Mouse (Mus musculus) gastrocnemius, postnatal 14 days (tissue): ENCODE data around the gene H2al1c. TPM values are rescaled to one million over a fixed set of nuclear protein-coding genes. Genes with fewer than 3 reads are reported as not detected.
"Not testable (repeated sequence)": the region's sequence is repeated elsewhere in the genome, so short reads cannot be mapped to it uniquely, and the experiment has no call there.

ENCODE experiments used
- DNase-seq: peaks from one replicate; pipeline ENCODE4 v3.0.0; 2021; ENCODE audit warnings: mixed read lengths
- intact Hi-C: fragments of 180-260 bp; cut with DNase I; formaldehyde crosslinking; loops from one replicate; pipeline ENCODE4 v1.15.1; 2025; ENCODE audit warnings: low total_unique reads
- long read RNA-seq, 2 experiments: library from polyadenylated mRNA; stranded (forward); transcript quantifications; one replicate each; pipeline ENCODE4 v2.0.0; 2021
- total RNA-seq, 2 experiments: library from RNA; stranded (reverse); gene quantifications; 2 replicates each; pipeline ENCODE4 v1.2.3; 2021

H2al1c gene
- total RNA-seq, result not detected
- long read RNA-seq, experiment 1, result 0 reads
- long read RNA-seq, experiment 2, result 0 reads

DNA sequence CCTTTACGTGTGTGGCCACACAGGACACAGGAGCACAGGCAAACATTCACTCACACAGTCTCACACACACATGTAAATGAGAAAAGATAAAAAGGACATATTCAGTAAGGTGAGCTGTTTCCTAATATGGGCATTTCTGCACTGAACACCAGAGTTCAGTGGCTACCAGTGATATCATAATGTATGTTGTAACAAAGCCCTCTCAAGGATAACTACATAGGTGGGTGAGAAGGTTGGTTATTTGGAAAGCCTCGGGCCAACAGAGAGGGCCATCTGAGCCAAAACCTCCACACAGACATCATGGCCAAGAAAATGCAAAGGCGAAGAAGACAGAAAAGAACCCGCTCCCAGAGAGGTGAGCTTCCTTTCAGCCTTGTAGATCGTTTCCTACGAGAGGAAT lies at the start of gene H2al1c:
Gene H2al1c, plus strand, starts transcription at position 301 of the 400 bp plus-strand sequence.
- DNase-seq, intact Hi-C loops: not testable (repeated sequence)

DNA sequence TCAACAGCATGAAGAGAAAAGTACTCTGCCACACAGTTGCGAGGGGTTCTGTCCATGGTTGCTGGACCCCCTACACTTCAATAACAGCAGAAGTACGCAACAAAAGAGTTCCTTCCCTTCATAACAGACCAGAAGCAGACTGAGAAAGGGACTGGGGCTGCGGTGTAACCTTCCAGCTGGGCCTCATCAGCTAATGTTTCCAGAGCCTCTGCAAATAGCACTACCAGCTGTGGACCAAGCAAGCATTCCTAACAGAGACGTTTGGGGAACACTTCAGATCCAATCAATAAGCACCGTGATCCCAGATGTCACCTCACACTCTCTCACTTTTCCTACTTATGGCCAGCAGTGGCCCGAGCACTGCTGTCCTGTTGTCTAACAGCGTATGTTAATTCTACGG lies 40.5 kb upstream of the H2al1c start:
- intact Hi-C loops, result no loop called here
- no peak for DNase-seq

DNA sequence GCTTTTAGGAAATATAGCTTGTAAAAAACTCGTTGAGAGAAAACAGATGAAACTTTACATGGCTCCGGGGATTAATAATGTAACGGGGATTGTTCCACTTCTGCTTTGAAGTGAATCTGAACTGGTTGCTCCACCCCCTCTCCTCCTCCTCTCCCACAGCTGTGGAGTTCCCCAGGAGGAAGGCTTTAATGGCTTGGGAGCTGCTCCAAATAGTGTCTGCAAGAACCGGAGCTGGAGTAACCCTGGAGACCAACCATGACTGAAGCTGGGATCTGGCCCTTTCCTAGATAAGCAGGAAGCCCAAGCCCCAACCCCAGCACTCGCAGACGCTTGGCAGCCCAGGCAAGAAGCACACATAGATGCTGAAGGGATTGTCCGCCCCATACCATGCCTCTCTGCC lies 37.7 kb upstream of the H2al1c start:
- peak; percentile 42 for DNase-seq
- intact Hi-C loops, result no loop called here

DNA sequence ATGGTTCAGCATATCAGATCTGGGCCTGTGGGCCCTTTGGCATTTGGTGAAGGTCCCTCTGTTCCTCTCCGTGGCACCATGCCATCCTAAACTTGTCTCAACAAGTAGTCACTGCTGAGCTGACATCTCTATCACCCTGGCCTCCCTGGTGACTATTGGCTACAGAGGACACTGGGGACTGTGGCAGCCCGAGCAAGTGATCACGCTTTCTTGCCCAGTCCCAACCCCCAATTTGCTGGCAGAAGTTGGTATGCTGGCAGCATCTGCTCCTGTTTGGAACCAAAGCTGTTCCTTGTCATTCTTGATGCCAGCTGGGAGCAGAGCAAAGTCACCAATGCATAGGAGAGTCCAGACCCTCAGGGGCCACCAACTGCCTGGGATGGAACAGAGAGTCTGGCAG lies 36.4 kb upstream of the H2al1c start:
- intact Hi-C loops, result no loop called here
- no peak for DNase-seq

DNA sequence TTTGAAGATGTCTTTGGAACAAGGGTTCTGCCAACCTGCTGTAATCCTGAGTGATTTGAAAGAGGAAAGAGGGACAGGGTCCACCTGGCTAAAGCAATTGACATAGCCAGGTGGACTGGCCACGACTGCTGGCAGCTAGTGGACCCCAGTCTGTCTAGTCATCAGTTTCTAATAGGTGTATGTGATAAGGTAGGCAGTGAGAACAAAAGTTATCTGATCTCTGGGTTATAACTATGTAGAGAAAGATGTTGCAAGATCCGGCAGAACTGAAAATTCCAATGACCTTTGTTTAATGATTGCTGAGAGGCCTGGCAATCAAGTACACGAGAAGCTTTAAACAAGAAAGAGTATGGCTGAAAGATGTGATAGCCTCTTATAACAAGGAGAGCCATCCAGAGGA lies 32.3 kb upstream of the H2al1c start:
- DNase-seq, result no peak
- intact Hi-C loops, result no loop called here

DNA sequence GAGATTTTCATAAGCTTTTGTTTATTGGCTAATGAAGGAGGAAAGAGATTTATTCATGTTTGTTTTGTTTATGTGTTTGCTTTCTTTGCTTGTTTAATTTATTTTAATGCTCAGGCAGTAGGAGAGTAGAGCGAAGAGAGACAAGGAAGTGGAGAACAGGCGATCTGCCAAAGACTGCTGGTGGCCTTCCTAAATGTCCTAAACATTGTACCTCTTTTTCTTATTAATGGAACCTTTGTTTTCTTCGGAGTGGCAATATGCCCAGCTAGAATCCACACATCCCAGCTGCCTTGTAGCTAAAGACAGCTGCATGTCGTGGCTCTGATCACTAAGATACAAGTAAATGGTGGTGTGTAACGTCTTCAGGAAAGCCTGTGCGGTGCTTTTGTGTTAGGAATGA lies 28.4 kb upstream of the H2al1c start:
- DNase-seq, result no peak
- intact Hi-C loops, result no loop called here

DNA sequence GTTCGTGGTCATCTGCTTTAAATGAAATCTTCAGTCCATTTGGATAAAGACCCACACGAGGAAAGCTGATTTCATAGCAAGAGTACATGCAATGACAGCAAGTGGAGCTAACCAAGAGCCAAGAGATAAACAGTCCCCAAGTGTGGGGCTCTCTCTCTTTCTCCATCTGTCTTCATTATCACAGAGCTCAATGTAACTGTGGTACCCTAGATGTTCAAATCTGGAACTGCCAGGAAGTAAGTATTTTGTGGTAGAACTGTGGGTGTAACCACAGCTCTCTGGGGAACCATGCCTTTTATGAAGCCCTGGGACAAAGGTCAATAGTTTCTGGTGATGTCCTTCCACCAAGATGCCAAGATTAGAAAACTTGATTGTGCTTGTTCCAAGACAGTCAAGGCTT lies 24.7 kb upstream of the H2al1c start:
- no peak for DNase-seq

DNA sequence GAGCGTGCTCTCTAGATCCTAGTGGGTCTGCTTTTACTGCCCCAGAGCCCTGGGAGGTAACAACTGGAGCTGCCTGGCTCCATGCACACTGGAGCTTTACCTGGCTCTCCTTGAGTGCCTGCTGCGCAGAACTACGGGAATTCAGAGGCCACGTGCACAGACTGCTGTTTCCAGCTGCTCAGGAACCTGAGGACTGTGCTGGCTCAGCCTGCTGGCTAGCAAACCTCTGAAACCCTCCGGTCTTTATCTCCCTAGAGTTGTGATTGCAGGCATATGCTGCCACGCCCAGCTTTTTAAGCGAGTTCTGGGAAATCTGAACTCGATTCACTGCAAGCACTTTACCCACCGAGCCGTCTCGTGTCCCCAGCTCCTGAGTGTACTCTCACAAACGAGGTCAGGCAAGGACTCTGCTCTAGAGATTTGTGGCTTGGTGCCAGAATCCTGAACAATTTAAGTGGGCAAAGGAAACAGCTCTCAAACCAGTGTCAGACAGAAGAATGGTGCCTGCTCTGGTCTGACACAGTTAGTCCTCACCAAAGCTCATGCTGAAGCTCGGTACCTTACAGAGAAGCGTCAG lies 17.1 kb upstream of the H2al1c start:
- intact Hi-C loops, result no loop called here
- peak; percentile 7 for DNase-seq

More for the DNA sequence above, 24.7 kb upstream of the H2al1c start:
- intact Hi-C loops, result no loop called here

DNA sequence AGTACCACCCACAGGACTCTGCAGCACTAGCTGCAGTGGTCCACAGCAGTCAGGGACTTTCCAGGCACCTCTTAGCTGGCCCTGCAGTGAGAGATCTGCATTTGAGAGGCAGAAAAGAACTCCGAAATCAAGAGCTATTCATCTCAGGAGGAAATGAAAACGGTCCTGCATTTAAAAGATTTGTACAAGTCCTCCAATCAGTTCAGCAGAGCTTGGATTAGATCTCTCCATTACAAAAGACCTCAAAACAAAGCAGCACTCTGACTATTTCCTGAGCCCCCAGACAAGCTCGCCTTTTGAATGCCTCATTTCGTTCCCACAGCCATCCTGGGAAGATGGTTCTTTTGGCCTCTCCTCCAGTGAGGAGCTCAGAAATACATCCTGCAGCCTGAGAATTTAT lies 16.2 kb upstream of the H2al1c start:
- DNase-seq, result no peak
- intact Hi-C loops, result no loop called here

DNA sequence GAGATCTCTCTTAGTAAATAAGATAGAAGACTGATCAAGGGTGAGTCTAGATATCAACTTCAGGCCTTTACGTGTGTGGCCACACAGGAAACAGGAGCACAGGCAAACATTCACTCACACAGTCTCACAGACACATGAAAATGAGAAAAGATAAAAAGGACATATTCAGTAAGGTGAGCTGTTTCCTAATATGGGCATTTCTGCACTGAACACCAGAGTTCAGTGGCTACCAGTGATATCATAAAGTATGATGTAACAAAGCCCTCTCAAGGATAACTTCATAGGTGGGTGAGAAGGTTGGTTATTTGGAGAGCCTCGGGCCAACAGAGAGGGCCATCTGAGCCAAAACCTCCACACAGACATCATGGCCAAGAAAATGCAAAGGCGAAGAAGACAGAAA lies 6.5 kb upstream of the H2al1c start, which contains the start of gene H2al1a:
Gene H2al1a, plus strand, starts transcription at position 301 of the 400 bp plus-strand sequence.
- DNase-seq, intact Hi-C loops: not testable (repeated sequence)

DNA sequence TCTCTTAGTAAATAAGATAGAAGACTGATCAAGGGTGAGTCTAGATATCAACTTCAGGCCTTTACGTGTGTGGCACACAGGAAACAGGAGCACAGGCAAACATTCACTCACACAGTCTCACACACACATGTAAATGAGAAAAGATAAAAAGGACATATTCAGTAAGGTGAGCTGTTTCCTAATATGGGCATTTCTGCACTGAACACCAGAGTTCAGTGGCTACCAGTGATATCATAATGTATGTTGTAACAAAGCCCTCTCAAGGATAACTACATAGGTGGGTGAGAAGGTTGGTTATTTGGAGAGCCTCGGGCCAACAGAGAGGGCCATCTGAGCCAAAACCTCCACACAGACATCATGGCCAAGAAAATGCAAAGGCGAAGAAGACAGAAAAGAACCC lies 3.3 kb upstream of the H2al1c start, which contains the start of gene H2al1b:
Gene H2al1b, plus strand, starts transcription at position 301 of the 400 bp plus-strand sequence.
- DNase-seq, intact Hi-C loops: not testable (repeated sequence)

DNA sequence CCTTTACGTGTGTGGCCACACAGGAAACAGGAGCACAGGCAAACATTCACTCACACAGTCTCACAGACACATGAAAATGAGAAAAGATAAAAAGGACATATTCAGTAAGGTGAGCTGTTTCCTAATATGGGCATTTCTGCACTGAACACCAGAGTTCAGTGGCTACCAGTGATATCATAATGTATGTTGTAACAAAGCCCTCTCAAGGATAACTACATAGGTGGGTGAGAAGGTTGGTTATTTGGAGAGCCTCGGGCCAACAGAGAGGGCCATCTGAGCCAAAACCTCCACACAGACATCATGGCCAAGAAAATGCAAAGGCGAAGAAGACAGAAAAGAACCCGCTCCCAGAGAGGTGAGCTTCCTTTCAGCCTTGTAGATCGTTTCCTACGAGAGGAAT lies 3.1 kb downstream of the H2al1c start, which contains the start of gene H2al1d:
Gene H2al1d, plus strand, starts transcription at position 301 of the 400 bp plus-strand sequence.
- DNase-seq, intact Hi-C loops: not testable (repeated sequence)

DNA sequence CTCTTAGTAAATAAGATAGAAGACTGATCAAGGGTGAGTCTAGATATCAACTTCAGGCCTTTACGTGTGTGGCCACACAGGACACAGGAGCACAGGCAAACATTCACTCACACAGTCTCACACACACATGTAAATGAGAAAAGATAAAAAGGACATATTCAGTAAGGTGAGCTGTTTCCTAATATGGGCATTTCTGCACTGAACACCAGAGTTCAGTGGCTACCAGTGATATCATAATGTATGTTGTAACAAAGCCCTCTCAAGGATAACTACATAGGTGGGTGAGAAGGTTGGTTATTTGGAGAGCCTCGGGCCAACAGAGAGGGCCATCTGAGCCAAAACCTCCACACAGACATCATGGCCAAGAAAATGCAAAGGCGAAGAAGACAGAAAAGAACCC lies 6.2 kb downstream of the H2al1c start, which contains the start of gene H2al1e:
Gene H2al1e, plus strand, starts transcription at position 301 of the 400 bp plus-strand sequence.
- intact Hi-C loops, result not testable (repeated sequence)

DNA sequence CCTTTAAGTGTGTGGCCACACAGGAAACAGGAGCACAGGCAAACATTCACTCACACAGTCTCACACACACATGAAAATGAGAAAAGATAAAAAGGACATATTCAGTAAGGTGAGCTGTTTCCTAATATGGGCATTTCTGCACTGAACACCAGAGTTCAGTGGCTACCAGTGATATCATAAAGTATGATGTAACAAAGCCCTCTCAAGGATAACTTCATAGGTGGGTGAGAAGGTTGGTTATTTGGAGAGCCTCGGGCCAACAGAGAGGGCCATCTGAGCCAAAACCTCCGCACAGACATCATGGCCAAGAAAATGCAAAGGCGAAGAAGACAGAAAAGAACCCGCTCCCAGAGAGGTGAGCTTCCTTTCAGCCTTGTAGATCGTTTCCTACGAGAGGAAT lies 9.4 kb downstream of the H2al1c start, which contains the start of gene H2al1f:
Gene H2al1f, plus strand, starts transcription at position 301 of the 400 bp plus-strand sequence.
- DNase-seq, intact Hi-C loops: not testable (repeated sequence)

More for the DNA sequence above, 6.2 kb downstream of the H2al1c start, which contains the start of gene H2al1e:
- not testable (repeated sequence) for DNase-seq

DNA sequence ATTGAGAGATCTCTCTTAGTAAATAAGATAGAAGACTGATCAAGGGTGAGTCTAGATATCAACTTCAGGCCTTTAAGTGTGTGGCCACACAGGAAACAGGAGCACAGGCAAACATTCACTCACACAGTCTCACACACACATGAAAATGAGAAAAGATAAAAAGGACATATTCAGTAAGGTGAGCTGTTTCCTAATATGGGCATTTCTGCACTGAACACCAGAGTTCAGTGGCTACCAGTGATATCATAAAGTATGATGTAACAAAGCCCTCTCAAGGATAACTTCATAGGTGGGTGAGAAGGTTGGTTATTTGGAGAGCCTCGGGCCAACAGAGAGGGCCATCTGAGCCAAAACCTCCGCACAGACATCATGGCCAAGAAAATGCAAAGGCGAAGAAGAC lies 12.5 kb downstream of the H2al1c start, which contains the start of gene H2al1g:
Gene H2al1g, plus strand, starts transcription at position 301 of the 400 bp plus-strand sequence.
- intact Hi-C loops, DNase-seq: not testable (repeated sequence)

DNA sequence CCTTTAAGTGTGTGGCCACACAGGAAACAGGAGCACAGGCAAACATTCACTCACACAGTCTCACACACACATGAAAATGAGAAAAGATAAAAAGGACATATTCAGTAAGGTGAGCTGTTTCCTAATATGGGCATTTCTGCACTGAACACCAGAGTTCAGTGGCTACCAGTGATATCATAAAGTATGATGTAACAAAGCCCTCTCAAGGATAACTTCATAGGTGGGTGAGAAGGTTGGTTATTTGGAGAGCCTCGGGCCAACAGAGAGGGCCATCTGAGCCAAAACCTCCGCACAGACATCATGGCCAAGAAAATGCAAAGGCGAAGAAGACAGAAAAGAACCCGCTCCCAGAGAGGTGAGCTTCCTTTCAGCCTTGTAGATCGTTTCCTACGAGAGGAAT lies 15.7 kb downstream of the H2al1c start, which contains the start of gene H2al1h:
Gene H2al1h, plus strand, starts transcription at position 301 of the 400 bp plus-strand sequence.
- intact Hi-C loops, DNase-seq: not testable (repeated sequence)

DNA sequence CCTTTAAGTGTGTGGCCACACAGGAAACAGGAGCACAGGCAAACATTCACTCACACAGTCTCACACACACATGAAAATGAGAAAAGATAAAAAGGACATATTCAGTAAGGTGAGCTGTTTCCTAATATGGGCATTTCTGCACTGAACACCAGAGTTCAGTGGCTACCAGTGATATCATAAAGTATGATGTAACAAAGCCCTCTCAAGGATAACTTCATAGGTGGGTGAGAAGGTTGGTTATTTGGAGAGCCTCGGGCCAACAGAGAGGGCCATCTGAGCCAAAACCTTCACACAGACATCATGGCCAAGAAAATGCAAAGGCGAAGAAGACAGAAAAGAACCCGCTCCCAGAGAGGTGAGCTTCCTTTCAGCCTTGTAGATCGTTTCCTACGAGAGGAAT lies 18.9 kb downstream of the H2al1c start, which contains the start of gene H2al1i:
Gene H2al1i, plus strand, starts transcription at position 301 of the 400 bp plus-strand sequence.
- intact Hi-C loops, result not testable (repeated sequence)

DNA sequence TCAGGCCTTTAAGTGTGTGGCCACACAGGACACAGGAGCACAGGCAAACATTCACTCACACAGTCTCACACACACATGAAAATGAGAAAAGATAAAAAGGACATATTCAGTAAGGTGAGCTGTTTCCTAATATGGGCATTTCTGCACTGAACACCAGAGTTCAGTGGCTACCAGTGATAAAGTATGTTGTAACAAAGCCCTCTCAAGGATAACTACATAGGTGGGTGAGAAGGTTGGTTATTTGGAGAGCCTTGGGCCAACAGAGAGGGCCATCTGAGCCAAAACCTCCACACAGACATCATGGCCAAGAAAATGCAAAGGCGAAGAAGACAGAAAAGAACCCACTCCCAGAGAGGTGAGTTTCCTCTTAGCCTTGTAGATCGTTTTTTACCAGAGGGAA lies 22.1 kb downstream of the H2al1c start, which contains the start of gene H2al1j:
Gene H2al1j, plus strand, starts transcription at position 301 of the 400 bp plus-strand sequence.
- intact Hi-C loops, result not testable (repeated sequence)

More for the DNA sequence above, 18.9 kb downstream of the H2al1c start, which contains the start of gene H2al1i:
- not testable (repeated sequence) for DNase-seq

DNA sequence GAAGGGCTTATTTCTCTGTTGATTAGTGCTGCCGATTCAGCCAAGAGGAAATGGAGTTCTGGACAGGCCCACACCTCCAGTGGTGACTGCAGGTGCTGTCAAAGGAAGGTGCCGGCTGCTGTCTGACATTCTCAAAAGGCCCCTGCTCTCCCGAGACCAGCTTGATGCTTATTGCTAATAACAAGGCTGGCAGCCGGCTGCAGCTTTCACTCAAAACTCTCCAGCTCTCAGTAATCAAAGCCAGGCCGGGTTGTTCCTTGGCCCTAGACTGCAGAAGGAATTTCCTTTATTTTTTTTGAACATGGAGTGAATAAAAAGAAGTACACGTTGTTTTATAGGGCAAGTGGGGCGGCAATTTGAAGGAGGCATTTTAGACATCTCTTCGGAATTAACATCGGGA lies 40.3 kb downstream of the H2al1c start:
- intact Hi-C loops, result no loop called here

More for the DNA sequence above, 22.1 kb downstream of the H2al1c start, which contains the start of gene H2al1j:
- DNase-seq, result not testable (repeated sequence)

DNA sequence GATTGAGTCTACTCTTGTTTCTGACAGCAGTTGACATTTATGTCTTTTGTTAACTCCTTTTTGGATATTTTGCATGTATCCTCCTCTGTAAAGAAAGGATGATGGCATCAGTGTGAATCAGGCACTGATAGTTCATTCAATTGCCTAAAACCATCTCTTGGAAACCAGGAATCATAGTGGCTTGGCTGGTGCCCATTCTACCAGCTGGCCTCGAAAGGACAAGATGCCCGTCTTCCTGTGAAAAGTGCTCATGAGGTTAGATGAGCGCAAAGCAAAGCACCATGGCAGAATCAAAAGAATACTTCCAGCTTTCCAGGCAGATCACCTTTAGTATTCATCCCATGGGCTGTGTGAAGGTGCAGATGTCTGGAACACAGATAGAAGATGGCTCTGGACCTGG lies 41.3 kb downstream of the H2al1c start:
- DNase-seq, result no peak
- intact Hi-C loops, result no loop called here

More for the DNA sequence above, 40.3 kb downstream of the H2al1c start:
- DNase-seq, result no peak
